Mouse (Mus musculus) CH12.LX (cell line): ENCODE data around the gene Atrnl1. TPM values are rescaled to one million over a fixed set of nuclear protein-coding genes. Genes with fewer than 3 reads are reported as not detected.

Experiments used
- DNase-seq: peaks from one replicate; pipeline ENCODE4 v3.0.0-alpha.2; 2013; ENCODE audit errors: extremely low read depth
- H3K27ac ChIP-seq: 2 replicates; pipeline ENCODE4 v1.5.1; 2012; ENCODE audit warnings: low read depth, mild to moderate bottlenecking, control low read depth, moderate library complexity; ENCODE audit not compliant: insufficient read depth
- H3K27me3 ChIP-seq: replicated peaks from 2 replicates; pipeline ENCODE3; 2012; ENCODE audit warnings: inconsistent platforms
- H3K36me3 ChIP-seq, 2 experiments: replicated peaks in 1 of 2; 2 replicates each; pipeline versions ENCODE3 to v1.6.1; 2012; ENCODE audit warnings: inconsistent platforms in 1 of 2, low read length in 1 of 2, mild to moderate bottlenecking in 1 of 2, mixed read lengths in 1 of 2, moderate library complexity in 1 of 2; ENCODE audit not compliant: control insufficient read depth in 1 of 2, insufficient read depth in 1 of 2
- H3K4me1 ChIP-seq, 2 experiments: 2 replicates each; pipeline ENCODE4 v1.6.1; 2012; ENCODE audit warnings: inconsistent platforms in 1 of 2, moderate library complexity in 1 of 2; ENCODE audit not compliant: insufficient read depth in 2 of 2, control insufficient read depth in 1 of 2
- H3K4me2 ChIP-seq: 2 replicates; pipeline ENCODE4 v1.6.1; 2012; ENCODE audit warnings: low read depth, mild to moderate bottlenecking, control low read depth; ENCODE audit not compliant: poor library complexity, insufficient read depth, severe bottlenecking
- H3K4me3 ChIP-seq, 3 experiments: fragments of 150-350 bp in 1 of 3; sonication (generic) in 1 of 3; replicated peaks in 1 of 3; 2 replicates each; pipeline versions ENCODE3 to v1.5.1; 2011 to 2012; ENCODE audit warnings: low read depth in 2 of 3, low read length in 2 of 3, mild to moderate bottlenecking in 2 of 3, moderate library complexity in 2 of 3, control low read depth in 1 of 3, improper control_type of control experiment in 1 of 3, inconsistent platforms in 1 of 3, mixed read lengths in 1 of 3; ENCODE audit not compliant: poor library complexity in 1 of 3
- H3K79me2 ChIP-seq: replicated peaks from 2 replicates; pipeline ENCODE4 v1.6.1; 2012; ENCODE audit warnings: mild to moderate bottlenecking, moderate library complexity; ENCODE audit not compliant: control insufficient read depth, poor library complexity, insufficient read depth, severe bottlenecking; ENCODE audit errors: extremely low read depth
- H3K9ac ChIP-seq: 2 replicates; pipeline ENCODE4 v1.6.1; 2012; ENCODE audit warnings: low read depth, mild to moderate bottlenecking, control low read depth, moderate library complexity; ENCODE audit not compliant: insufficient read depth
- H3K9me3 ChIP-seq: replicated peaks from 2 replicates; pipeline ENCODE3; 2012; ENCODE audit warnings: low read length, inconsistent platforms, mixed read lengths
- BHLHE40 ChIP-seq: IDR thresholded peaks from 2 replicates; pipeline ENCODE4 v1.6.1; 2011; ENCODE audit warnings: mild to moderate bottlenecking, low read depth, low read length, improper control_type of control experiment
- CHD1 ChIP-seq: IDR thresholded peaks from 2 replicates; pipeline ENCODE4 v1.6.1; 2012; ENCODE audit warnings: low read depth, low read length, improper control_type of control experiment, inconsistent platforms
- CHD2 ChIP-seq: IDR thresholded peaks from 2 replicates; pipeline ENCODE4 v1.6.1; 2011; ENCODE audit warnings: low read length, improper control_type of control experiment
- CTCF ChIP-seq, 2 experiments: IDR thresholded peaks in 1 of 2; conservative IDR thresholded peaks in 1 of 2; 2 replicates each; pipeline ENCODE4 v1.5.1; 2011 to 2012; ENCODE audit warnings: low read depth in 2 of 2, low read length in 2 of 2, improper control_type of control experiment in 1 of 2, inconsistent platforms in 1 of 2, mild to moderate bottlenecking in 1 of 2, moderate library complexity in 1 of 2
- ELF1 ChIP-seq: IDR thresholded peaks from 2 replicates; pipeline ENCODE4 v1.6.1; 2014; ENCODE audit warnings: low read depth, mild to moderate bottlenecking, inconsistent platforms, low read length, improper control_type of control experiment
- EP300 ChIP-seq: IDR thresholded peaks from 2 replicates; pipeline ENCODE4 v1.6.1; 2011; ENCODE audit warnings: low read length, improper control_type of control experiment
- ETS1 ChIP-seq: conservative IDR thresholded peaks from 2 replicates; pipeline ENCODE4 v1.6.1; 2012; ENCODE audit warnings: low read depth, mild to moderate bottlenecking, inconsistent platforms, low read length, improper control_type of control experiment, moderate library complexity
- GABPA ChIP-seq: IDR thresholded peaks from 2 replicates; pipeline ENCODE4 v1.6.1; 2012; ENCODE audit warnings: low read depth, low read length, improper control_type of control experiment, inconsistent platforms; ENCODE audit not compliant: insufficient replicate concordance
- HCFC1 ChIP-seq: IDR thresholded peaks from 2 replicates; pipeline ENCODE4 v1.6.1; 2012; ENCODE audit warnings: low read depth, mild to moderate bottlenecking, inconsistent platforms, low read length, improper control_type of control experiment
- IRF4 ChIP-seq: IDR thresholded peaks from 2 replicates; pipeline ENCODE4 v1.6.1; 2014; ENCODE audit warnings: low read depth, mild to moderate bottlenecking, inconsistent platforms, low read length, improper control_type of control experiment
- JUN ChIP-seq: IDR thresholded peaks from 2 replicates; pipeline ENCODE4 v1.6.1; 2011; ENCODE audit warnings: low read depth, mild to moderate bottlenecking, low read length, improper control_type of control experiment, moderate library complexity; ENCODE audit not compliant: insufficient read depth
- JUND ChIP-seq: conservative IDR thresholded peaks from 2 replicates; pipeline ENCODE4 v1.6.1; 2011; ENCODE audit warnings: low read depth, low read length, improper control_type of control experiment
- KAT2A ChIP-seq: IDR thresholded peaks from 2 replicates; pipeline ENCODE4 v1.6.1; 2012; ENCODE audit warnings: low read length, improper control_type of control experiment, inconsistent platforms; ENCODE audit not compliant: insufficient replicate concordance
- MAZ ChIP-seq: IDR thresholded peaks from 2 replicates; pipeline ENCODE4 v1.6.1; 2012; ENCODE audit warnings: low read depth, mild to moderate bottlenecking, inconsistent platforms, low read length, improper control_type of control experiment, moderate library complexity
- MXI1 ChIP-seq: IDR thresholded peaks from 2 replicates; pipeline ENCODE4 v1.6.1; 2011; ENCODE audit warnings: mild to moderate bottlenecking, low read depth, low read length, improper control_type of control experiment
- MYC ChIP-seq: IDR thresholded peaks from 2 replicates; pipeline ENCODE4 v1.6.1; 2011; ENCODE audit warnings: low read depth, mild to moderate bottlenecking, improper control_type of control experiment, low read length
- NELFE ChIP-seq: IDR thresholded peaks from 2 replicates; pipeline ENCODE4 v1.6.1; 2011; ENCODE audit warnings: low read depth, low read length, improper control_type of control experiment
- PAX5 ChIP-seq: IDR thresholded peaks from 2 replicates; pipeline ENCODE4 v1.6.1; 2012; ENCODE audit warnings: low read length, inconsistent platforms, mixed read lengths
- POLR2A ChIP-seq: IDR thresholded peaks from 2 replicates; pipeline ENCODE4 v1.6.1; 2011; ENCODE audit warnings: low read depth, mild to moderate bottlenecking, improper control_type of control experiment, low read length
- POLR2AphosphoS2 ChIP-seq: IDR thresholded peaks from 2 replicates; pipeline ENCODE4 v1.6.1; 2011; ENCODE audit warnings: low read depth, low read length, improper control_type of control experiment
- RAD21 ChIP-seq: IDR thresholded peaks from 2 replicates; pipeline ENCODE4 v1.6.1; 2011; ENCODE audit warnings: low read depth, mild to moderate bottlenecking, low read length, improper control_type of control experiment, moderate library complexity
- SMC3 ChIP-seq: IDR thresholded peaks from 2 replicates; pipeline ENCODE4 v1.6.1; 2011; ENCODE audit warnings: low read depth, low read length, improper control_type of control experiment
- TBP ChIP-seq: conservative IDR thresholded peaks from 2 replicates; pipeline ENCODE4 v1.6.1; 2011; ENCODE audit warnings: low read depth, low read length, improper control_type of control experiment
- USF1 ChIP-seq: IDR thresholded peaks from 2 replicates; pipeline ENCODE4 v1.6.1; 2014; ENCODE audit warnings: low read depth, mild to moderate bottlenecking, inconsistent platforms, low read length, improper control_type of control experiment
- USF2 ChIP-seq: conservative IDR thresholded peaks from 2 replicates; pipeline ENCODE4 v1.6.1; 2011; ENCODE audit warnings: low read depth, low read length, improper control_type of control experiment
- ZKSCAN1 ChIP-seq: IDR thresholded peaks from 2 replicates; pipeline ENCODE4 v1.6.1; 2012; ENCODE audit warnings: low read depth, inconsistent platforms, low read length, improper control_type of control experiment, borderline replicate concordance
- ZNF384 ChIP-seq: IDR thresholded peaks from 2 replicates; pipeline ENCODE4 v1.6.1; 2012; ENCODE audit warnings: low read depth, low read length, improper control_type of control experiment, inconsistent platforms
- dilution Hi-C: fragments of 300-500 bp; cut with MboI; formaldehyde crosslinking; loops from 2 replicates; pipeline ENCODE4 v1.14.3; 2020; ENCODE audit warnings: low sequenced_read_pairs; ENCODE audit not compliant: extremely low pct_unique_long_range_greater_than_20kb, extremely low pct_ligation_motif_present
- in situ Hi-C: fragments of 300-500 bp; cut with MboI; formaldehyde crosslinking; loops from 3 replicates; pipeline ENCODE4 v1.14.3; 2019; ENCODE audit warnings: low sequenced_read_pairs, low pct_ligation_motif_present, low pct_unique_long_range_greater_than_20kb, mixed read lengths
- polyA plus RNA-seq: library from polyadenylated mRNA; unstranded; fragments of >175 nt; gene quantifications from 2 replicates; pipeline ENCODE4 v1.2.1, GENCODE M21; 2012; ENCODE audit warnings: low read depth; ENCODE audit not compliant: insufficient read length
- total RNA-seq, 2 experiments: library from RNA; depleted of rRNA; stranded (reverse); fragments of 300-350 nt in 1 of 2; fragments of >200 nt in 1 of 2; gene quantifications; 2 replicates each; pipeline ENCODE4 v1.2.3; 2012 to 2014

Atrnl1 gene
- total and polyA plus RNA-seq, 3 experiments: 1.9 TPM

DNA sequence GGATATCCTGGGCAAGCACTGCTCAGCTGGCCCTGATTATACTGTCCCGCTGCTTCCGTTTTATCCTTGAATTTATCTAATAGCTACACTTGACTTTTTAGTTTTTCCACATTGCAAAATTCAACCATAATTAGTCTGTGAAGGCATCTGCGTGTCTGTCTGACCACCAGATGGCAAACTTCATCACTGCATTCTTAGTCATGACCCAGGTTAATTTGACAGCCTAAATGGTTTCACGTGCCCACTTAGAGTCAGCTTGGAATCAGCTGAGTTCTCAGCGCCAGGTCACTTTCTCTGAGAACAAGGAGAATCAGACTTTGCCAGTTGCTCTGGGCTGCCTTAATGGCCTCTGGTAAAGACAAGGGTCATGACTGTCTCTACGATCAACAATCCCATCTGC lies 305.5 kb downstream of the Atrnl1 start (continued):
- no peak for TF ChIP-seq EP300
- TF ChIP-seq GABPA: no peak

DNA sequence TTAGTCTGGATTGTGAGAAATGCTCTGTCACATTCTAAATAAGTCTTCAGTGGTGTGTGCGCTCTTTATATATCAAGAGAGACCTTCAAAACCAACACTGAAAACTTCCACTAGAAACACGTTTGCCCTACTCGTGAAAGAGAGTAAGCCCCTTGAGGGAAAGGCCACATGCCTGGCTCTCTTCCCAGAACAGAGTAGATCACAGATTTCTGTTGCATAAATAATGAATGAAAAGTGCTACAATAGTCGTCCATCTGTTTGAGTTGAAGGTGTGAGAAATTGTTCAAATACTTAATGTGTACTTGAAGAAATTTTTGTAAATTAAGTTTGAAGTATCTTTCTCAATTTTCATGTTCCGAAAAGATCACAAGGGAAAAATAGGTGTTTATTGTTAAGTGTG lies 312.2 kb downstream of the Atrnl1 start:
- H3K9ac ChIP-seq: no peak overlapping the region
- no peak overlapping the region for H3K4me2 ChIP-seq
- H3K79me2 ChIP-seq: no peaks in the 10 kb centered on the region
- no peak for DNase-seq
- no peak overlapping the region for H3K27ac ChIP-seq
- no peak overlapping the region for H3K4me3 ChIP-seq
- H3K9me3 ChIP-seq: peaks cover 3% of the 10 kb centered on the region
- no peaks in the 10 kb centered on the region for H3K27me3 ChIP-seq
- dilution Hi-C loops: no loop called here
- in situ Hi-C loops: no loop called here
- TF ChIP-seq JUN (no peak), POLR2AphosphoS2 (no peak), JUND (no peak), POLR2A (no peak), KAT2A (no peak), USF2 (no peak), NELFE (no peak), GABPA (no peak), ETS1 (no peak), CTCF (conservative IDR thresholded peaks at IDR 0.05 in 1 of 2, IDR thresholded peaks at IDR 0.05 in 1 of 2; ENCODE audit: low read depth in 2 of 2, low read length in 2 of 2) (no peak), MYC (no peak), PAX5 (no peak), BHLHE40 (no peak), ZKSCAN1 (no peak), RAD21 (no peak), SMC3 (no peak), IRF4 (no peak), CHD1 (no peak)
- no peaks in the 10 kb centered on the region for H3K36me3 ChIP-seq
- no peaks in the 10 kb centered on the region for H3K4me1 ChIP-seq

DNA sequence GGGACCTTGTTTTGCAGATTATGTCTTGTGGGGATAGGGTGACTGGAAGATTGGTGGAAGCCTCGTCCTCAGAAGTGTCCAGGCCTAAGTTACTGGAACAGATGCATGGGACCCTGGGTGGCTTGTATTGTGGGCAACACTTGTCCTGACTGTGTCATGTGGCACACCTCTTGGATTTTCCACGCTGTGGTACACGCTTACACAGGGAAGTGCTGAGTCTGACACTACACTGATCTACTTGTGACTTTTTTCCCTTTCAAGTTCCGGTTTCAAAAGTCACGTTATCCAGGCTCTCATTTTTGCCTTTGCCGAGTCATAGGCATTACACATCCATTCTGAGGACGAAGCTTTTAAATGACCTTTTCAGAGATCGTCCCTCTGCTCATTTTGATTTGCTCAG lies 314.0 kb downstream of the Atrnl1 start:
- no peaks in the 10 kb centered on the region for H3K36me3 ChIP-seq
- no peaks in the 10 kb centered on the region for H3K27me3 ChIP-seq
- H3K27ac ChIP-seq: no peak overlapping the region
- no peak overlapping the region for H3K9ac ChIP-seq
- H3K9me3 ChIP-seq: peaks cover 3% of the 10 kb centered on the region
- dilution Hi-C loops: no loop called here
- H3K4me1 ChIP-seq: no peaks in the 10 kb centered on the region
- no peaks in the 10 kb centered on the region for H3K79me2 ChIP-seq
- TF ChIP-seq ZKSCAN1 (no peak), ZNF384 (no peak), POLR2A (no peak), HCFC1 (no peak), USF1 (no peak), MXI1 (no peak), JUND (no peak), ELF1 (no peak), CTCF (conservative IDR thresholded peaks at IDR 0.05 in 1 of 2, IDR thresholded peaks at IDR 0.05 in 1 of 2; ENCODE audit: low read depth in 2 of 2, low read length in 2 of 2) (no peak), JUN (no peak), TBP (no peak), EP300 (no peak), CHD1 (no peak), MAZ (no peak), CHD2 (no peak)
- TF ChIP-seq, all 38 proteins: peak for 0
- H3K4me3 ChIP-seq: no peak overlapping the region
- in situ Hi-C loops: no loop called here
- no peak overlapping the region for H3K4me2 ChIP-seq
- DNase-seq: no peak
